Mouse (Mus musculus) erythroblast, embryonic 14.5 days (primary cell): ENCODE data around the gene Chl1.

ENCODE experiments used
- GATA1 ChIP-seq: IDR thresholded peaks from 2 replicates; pipeline ENCODE4 v1.6.1; 2012; ENCODE audit warnings: low read length, inconsistent platforms, mixed read lengths
- TAL1 ChIP-seq: IDR thresholded peaks from 3 replicates; pipeline ENCODE4 v1.6.1; 2012; ENCODE audit warnings: low read length, inconsistent platforms, mixed read lengths

- TF ChIP-seq GATA1 (no peak), TAL1 (no peak)
These were observed 1.7 kb downstream of the Chl1 start for GRCm38 (mm10) chr6:103511972-103512565.
